Mouse (Mus musculus): ENCODE data around the gene Zfp93.

DNA sequence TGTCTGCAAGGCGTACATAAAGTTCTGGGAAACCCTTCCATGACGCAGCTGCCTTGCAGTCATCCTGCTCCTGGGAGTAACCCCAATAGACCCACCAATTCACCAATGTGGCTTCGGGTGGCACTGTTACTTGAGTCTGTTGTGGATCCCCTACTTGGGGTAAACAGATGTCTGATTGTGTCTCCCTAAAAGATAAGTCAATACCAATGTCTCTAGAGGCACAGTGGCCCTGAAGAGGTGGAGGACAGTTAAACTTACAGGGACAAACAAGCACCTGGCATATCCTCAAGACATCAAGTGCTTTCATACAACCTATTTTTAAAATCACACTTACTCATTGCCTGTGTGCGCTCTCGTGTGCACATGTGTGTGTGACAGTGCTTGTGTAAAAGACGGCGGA lies 25.2 kb downstream of the Zfp93 start:
- TF ChIP-seq CTCF (IDR thresholded peaks at IDR 0.05; ENCODE audit: control insufficient read depth, insufficient read depth, low read length), result no peak
- no peak for TF ChIP-seq POLR2A (IDR thresholded peaks at IDR 0.05; ENCODE audit: borderline replicate concordance, control insufficient read depth, low read depth, low read length)
